Mouse (Mus musculus): ENCODE measurements at regions not wholly inside any gene's neighbourhood (a gene's known extent, or its start where the extent isn't known, plus 50 kb on each side); places are given as distances from the start of the nearest gene placed in this dataset.
A peak's percentile ranks its signal among the peaks of the same experiment; 100 is the strongest.

GRCm38 (mm10) chr13:31171751-31172150 is 197.7 kb downstream of the Gm5447 start:
- no peak for DNase-seq

GRCm38 (mm10) chr13:31172580-31172979 is 198.6 kb downstream of the Gm5447 start:
- no peak for DNase-seq

DNA sequence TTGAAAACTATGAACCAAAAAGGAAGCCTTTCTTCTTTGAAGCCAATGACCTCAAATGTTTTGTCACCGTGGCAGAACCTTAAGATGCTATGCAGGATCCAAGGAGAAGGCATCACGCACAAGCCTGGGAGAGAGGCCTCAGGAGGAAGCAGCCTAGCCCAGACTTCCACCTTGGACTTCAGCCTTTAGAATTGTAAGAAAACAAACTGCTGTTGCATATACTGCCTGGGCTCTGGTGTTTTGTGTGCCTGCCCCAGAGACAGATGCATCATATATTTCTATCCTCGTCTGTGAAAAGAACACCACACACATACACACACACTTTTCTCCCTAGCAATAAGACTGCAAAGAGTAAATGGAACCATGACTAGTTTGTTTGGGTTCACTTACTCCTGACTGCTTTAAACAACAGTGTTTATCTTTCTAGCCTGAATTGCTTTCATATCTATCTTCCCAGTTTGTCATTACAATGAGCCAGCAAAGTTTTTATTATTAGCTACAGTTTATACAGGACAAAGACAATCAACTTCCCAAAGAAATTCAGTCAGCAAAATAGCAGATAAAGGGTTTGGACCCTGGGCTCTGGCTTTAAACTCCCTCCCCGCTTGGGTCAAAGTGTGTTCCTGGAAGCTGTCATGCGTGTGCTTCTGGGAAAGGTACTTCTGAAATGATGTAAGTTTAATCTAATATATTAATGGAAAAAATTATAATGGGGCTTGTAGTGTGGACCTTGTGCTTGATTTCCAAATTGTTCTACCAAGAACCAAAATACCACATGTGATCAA is 204.2 kb downstream of the Gm5447 start:
- peak; percentile 12 for DNase-seq

GRCm38 (mm10) chr13:31178964-31179363 is 205.0 kb downstream of the Gm5447 start:
- no peak for DNase-seq

DNA sequence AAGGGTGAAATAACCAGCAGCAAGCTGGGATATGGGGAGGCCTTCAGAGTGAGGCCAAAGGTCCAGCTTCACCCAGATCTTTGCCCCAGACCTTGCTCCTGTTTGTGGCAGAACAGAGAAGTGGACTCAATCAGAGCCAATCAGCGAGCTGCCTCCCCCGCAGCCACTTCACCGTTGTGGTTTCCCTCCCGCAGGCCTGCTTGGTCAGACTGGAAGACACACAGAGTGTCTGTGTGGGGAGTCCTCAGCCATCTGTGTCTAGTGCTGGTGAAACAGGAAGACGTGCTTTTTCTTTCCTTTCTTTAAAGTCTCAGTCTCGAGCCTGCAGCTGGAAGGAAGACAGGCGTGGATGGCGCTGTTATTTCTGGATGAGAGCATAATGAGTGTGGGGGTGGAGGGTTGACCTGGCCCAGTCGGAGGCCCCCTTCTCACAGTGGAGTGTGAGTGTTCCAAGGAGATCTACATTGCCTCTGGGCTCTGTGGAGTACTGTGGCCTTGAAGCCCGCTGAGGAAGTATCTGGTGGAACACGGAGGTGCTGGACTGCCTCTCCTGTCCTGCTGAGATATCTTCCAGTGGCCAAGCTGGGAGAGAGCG is 205.5 kb downstream of the Gm5447 start:
- peak; percentile 69 for DNase-seq

DNA sequence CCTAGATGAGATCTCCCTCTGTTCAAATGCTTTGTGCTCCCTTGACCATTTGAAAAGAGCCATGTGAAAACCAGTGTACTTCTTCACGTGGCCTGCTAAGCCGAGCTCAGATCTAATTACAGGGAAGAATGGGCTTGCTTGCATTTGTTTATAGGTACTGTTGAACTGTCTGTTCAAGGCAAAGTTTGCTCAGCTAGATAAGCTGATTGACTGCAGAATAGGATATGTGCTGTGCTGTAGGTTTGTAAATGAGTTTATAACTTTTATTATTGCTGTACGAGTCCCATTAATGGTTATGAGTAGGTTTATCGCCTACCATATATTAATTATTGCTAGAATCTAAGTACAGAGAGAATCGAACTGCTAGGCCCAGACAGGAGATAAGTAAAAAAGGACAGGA is 207.5 kb downstream of the Gm5447 start:
- DNase-seq, result no peak

GRCm38 (mm10) chr13:31184845-31185834 is 211.1 kb downstream of the Gm5447 start:
- DNase-seq, result peak; percentile 10

DNA sequence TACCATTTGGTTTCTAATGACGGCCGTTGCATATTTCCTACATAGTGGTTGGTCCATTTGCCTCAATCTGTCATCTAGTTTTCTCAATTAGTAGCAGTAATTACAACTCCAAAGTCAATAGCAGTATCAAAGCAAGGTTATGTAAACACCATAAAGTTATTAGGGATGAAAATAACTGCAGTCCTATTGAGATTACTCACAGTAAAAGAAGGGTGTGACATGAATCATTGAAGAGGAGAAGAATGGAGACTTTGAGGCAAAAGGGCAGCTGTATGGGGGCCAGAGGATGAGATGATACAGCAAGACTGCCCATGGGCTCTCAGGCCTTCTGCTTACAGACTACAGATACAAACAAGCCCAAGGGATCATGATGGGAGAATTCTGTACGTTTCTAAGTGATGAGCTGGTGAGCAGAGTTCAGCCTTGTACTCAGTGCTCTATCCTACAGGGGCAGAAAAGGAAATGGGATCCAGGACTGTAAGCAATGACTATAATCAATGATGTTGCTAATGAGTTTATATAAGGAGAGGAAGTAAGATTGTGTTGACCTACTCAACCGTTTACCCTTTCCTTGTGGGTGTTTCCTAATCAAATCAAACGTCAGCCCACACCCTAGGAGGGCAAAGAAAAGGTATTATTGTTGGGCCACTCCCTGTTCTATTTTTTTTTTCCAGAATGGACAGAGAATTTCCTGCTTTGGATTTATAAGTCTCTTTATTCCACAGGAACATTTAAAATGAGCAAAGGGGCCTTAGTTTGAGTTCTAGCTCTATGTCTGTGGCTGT is 213.0 kb downstream of the Gm5447 start:
- no peak for DNase-seq

DNA sequence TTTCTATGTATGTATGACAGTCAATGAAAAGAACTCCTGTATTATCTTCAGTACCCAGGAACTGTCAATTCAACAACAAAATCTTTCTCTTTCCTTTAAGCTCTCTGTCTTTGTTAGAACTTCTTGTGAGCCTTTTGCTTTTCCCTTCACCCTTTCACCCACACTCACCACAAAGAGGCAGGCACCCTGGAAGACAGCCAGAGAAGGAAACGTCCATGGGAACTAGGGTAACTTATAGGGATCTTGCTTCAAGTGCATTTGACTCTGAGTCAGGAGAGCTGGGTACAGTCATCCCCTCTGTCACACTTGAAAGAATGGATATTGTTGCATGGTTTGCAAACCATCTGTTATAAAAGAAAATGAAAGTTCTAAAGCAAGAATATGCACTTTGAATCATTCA is 215.1 kb downstream of the Gm5447 start:
- no peak for DNase-seq

DNA sequence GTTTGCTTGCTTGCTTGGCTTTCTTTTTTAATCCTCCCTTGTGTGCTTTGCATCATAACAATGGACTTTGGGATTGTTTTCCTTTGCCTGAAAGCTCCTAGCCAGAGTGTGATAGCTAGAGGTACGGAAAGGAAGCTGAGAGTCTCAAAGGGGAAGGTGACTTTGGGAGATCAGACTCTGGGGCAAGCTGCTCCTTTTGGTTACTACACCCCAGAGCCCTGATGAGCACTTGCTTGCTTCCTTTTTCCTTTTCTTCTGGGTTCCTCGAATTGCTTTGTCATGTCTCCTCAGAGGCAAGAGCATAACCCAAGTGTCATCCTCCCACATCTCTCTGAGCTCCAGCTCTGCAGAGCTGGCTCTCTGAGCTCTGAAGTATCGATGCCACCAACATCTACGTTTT is 216.0 kb downstream of the Gm5447 start:
- DNase-seq, result no peak

DNA sequence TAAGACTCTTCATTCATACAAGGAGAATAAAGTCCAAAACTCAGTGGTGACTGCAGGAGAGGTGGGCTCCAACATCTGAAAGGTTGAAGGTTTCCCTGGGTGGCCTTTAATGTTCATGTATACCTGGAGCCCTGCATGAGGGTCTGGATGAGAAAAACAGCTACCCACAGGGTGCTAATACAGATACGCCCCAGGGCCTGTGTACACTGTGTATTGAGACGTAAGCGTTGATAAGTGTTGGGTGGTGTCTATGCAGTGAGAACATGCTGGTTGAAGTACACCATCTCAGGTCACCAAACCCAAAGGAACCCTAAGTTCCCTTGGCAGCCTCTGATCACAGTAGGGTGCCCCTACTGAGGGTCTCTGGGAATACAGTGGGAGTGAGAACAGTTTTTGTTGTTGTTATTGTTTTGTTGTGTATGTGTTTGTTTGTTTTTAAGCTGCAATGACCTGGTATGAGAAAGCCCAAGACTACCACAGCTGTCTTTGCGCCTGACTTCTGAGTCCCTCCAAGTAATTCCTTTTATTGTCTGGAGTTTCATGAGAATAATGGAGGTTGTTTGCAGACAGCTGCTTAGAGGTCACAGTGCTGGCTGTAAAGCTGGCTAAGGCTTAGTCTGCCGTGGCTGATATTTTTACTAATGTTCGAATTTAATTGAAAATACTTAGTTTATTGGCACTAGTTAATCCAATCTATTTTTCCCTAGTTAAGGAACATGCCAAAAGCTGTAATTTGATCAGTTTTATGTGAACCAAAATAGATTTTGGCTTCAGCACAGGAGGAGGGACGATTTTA is 217.5 kb downstream of the Gm5447 start:
- DNase-seq, result no peak

DNA sequence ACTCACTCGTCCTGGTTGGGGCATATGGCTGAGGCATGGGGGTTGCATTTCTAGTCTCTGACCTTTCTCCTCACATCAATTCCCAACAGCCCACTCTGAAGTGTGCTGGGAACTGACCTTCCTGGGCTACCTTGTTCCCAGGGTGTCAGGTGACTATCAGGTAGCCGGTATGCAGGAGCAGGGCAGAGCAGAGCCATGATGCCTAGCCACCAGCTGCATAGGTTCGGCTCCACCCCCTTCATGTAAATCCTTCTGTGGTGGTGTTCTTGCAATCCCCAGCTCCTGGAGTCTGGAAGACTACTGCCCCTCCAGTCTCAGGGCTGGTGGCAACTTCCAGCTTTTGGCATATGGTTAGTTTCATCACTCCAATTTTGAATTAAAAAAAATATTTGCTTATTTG is 221.0 kb downstream of the Gm5447 start:
- DNase-seq, result no peak

GRCm38 (mm10) chr13:31196546-31196945 is 222.5 kb downstream of the Gm5447 start:
- DNase-seq, result no peak

- no peak for DNase-seq
Observed at GRCm38 (mm10) chr13:31197593-31197992, 223.6 kb downstream of the Gm5447 start.

DNA sequence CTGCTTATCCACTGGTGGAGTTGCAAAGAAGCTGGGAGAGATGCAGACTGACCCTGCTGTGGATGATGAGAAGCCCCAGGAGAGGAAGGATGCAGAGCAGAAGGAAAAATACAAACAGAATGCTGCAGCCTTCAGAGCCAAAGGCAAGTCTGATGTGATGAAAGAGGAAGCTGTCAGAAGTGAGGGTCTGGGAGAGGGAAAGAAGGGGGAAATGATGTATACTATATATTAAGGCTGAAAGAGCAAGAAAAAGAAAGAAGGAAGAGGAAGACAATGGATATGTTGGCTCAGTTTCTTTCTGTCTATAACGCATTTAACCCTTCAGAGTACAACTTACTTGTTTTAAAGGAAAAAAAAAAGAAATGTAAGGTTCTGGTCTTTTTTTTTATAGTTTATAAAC is 225.4 kb downstream of the Gm5447 start:
- no peak for DNase-seq

DNA sequence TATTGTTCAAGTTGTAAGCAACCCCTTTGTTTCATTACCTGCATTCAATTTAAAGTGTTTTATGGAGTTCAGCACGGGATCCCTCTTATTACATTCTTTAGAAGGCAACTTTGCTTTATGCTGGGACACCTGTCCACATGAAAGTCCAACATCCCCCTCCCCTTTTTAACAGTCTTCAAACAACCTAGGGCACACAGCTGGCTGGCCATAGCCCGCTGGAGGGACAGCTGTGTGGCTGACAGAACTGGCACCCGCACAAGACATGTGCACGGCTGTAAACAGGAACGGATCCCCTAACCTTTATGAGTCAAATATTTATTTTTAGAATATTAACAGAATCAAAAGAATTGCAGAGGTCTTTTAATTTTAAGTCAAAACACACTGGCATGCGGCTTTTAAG is 230.1 kb downstream of the Gm5447 start:
- no peak for DNase-seq

DNA sequence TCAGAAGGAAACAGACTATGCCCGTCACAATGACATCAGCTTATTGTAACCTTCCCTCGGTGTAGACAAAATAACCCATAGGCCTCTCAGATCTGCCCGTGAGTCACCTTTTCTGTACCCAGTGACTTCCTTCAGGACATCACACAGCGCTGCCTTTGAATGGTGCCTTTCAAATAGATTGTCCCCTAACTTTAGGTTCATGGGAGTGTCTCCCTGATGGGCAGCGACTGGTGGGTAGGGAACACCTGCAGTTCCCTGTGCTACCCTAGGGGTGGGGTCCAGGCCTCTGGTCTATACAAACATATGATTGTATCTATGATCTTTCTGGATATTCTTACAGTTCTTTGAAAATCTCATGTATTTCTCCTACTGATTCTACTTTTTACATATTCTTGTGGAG is 232.4 kb downstream of the Gm5447 start:
- DNase-seq, result no peak

GRCm38 (mm10) chr13:31207709-31208108 is 233.7 kb downstream of the Gm5447 start:
- peak; percentile 78 for DNase-seq

DNA sequence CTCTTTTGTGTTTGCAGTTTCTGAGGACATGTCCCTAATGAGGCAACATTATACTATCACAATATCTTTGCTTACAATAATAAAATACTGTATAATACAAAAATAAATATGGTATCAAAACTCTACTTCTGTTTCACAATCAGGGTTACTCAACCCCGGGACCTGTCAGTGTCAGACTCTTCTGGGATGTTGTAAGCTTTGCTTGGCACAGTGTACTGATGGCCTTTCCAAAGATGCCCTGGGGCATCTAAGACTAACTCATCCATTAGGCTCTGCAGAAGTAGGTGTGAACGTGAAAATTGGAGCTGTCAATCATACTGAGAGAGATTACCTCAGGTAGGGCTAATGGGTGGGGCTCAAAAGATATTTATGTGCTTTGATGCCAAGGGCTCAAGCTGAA is 249.0 kb downstream of the Gm5447 start:
- DNase-seq, result no peak

GRCm38 (mm10) chr13:31240546-31240945 is 266.5 kb downstream of the Gm5447 start:
- DNase-seq, result no peak

DNA sequence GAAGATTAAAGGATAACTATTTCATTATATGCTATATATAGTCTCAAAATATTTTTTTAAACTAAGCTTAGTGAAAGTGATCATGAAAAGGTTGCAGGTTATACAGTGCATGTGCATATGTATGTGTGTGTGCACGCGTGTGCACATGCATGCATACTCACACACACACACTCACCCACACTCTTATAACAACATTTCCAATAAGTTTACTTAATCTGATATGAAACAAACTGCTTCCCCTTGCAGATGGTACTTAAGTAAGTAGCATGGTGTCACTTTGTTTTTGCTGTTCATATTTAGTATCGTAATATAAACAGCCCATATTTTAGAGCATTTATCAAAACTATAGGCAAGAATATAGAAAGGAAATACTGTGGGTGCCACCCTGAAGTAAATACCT is 275.0 kb downstream of the Gm5447 start:
- no peak for DNase-seq

DNA sequence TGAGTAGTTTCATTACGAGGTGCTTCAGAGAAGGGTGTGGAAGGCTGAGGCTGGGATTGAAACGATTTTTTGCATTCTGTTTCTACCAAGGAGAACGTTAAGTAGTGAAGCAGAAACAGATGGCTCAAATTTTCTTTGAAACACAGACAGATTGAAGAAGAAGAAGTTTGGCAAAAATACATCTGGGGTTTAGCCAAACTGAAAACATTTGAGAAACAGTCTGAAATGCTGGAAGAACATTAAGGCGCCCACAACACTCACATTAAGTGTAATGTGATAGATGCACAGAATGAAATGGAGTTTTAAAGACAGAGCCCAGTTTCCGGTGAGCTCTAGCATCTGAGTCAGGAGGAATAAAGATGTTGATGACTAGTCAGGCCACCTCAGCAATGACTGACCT is 275.5 kb downstream of the Gm5447 start:
- no peak for DNase-seq
